In genomic region chr16:6839299-6839995, GRCm38 (mm10) we compare ENCODE assay signal across 8 mouse cellular contexts.
A peak's percentile ranks its signal among the peaks of the same experiment; 100 is the strongest.
DNase-seq lines count a peak whose midpoint lies in the region; ATAC-seq and TF ChIP-seq lines count a peak whose summit lies in the region.

No protein-coding gene starts in this region.

- WGBS in cerebellum, adult 2 months, result 38% methylated on average over 15 of the region's 15 CpGs
- 38% methylated on average over 15 of the region's 15 CpGs for WGBS in hindbrain, embryonic 10.5 days
- WGBS in lung, embryonic 16.5 days, result 30% methylated on average over 15 of the region's 15 CpGs

- in situ Hi-C loops in ES-E14 (cut with MboI; ENCODE audit: low sequenced_read_pairs in 2 of 2, unreplicated experiment in 2 of 2), result no loop called here

- peak; percentile 72 for TF ChIP-seq CTCF in cerebellum, adult 2 months (IDR thresholded peaks at IDR 0.05; ENCODE audit: borderline replicate concordance, insufficient read depth, low read depth, low read length)

- no peaks in the 10 kb centered on the region for H3K36me3 ChIP-seq in ES-E14 (ENCODE audit: control insufficient read depth, insufficient read depth, low read length, poor library complexity, severe bottlenecking)
- H3K36me3 ChIP-seq in hindbrain, embryonic 10.5 days, result no peaks in the 10 kb centered on the region
- H3K36me3 ChIP-seq in lung, embryonic 16.5 days (ENCODE audit: control insufficient read depth, insufficient read depth, low read length), result no peaks in the 10 kb centered on the region

- H3K9me3 ChIP-seq in ES-E14 (ENCODE audit: control insufficient read depth, insufficient read depth, low read depth, low read length), result no peaks in the 10 kb centered on the region
- H3K9me3 ChIP-seq in hindbrain, embryonic 10.5 days, result no peaks in the 10 kb centered on the region
- H3K9me3 ChIP-seq in lung, embryonic 16.5 days (ENCODE audit: control insufficient read depth, low read length), result no peaks in the 10 kb centered on the region

- no peak overlapping the region for H3K4me2 ChIP-seq in lung, embryonic 16.5 days (ENCODE audit: low read depth, low read length)

- no peak for TF ChIP-seq POLR2A in cerebellum, adult 2 months (IDR thresholded peaks at IDR 0.05; ENCODE audit: borderline replicate concordance, insufficient read depth, low read length)

- no peaks in the 10 kb centered on the region for H3K27me3 ChIP-seq in cerebellum, adult 2 months (ENCODE audit: control insufficient read depth, insufficient read depth, low read length)
- peaks cover 5% of the 10 kb centered on the region; the same call in 1 of the 2 replicates for H3K27me3 ChIP-seq in hindbrain, embryonic 10.5 days (ENCODE audit: insufficient read depth, poor library complexity, severe bottlenecking)
- H3K27me3 ChIP-seq in lung, embryonic 16.5 days (ENCODE audit: control insufficient read depth, insufficient read depth, low read depth, low read length), result no peaks in the 10 kb centered on the region

- ATAC-seq in lung, embryonic 16.5 days (ENCODE audit: low read depth), result peak; percentile 87
- no peak for ATAC-seq in monocyte, adult 5-6 weeks (replicated peaks; ENCODE audit: insufficient number of reproducible peaks, low FRiP score, low TSS enrichment, poor library complexity, severe bottlenecking)

- DNase-seq in ES-E14 (ENCODE audit: low read depth, low spot score), result peak; percentile 38
- peak; percentile 58 to 65 for DNase-seq in cerebellum, adult 2 months
- peak; percentile 53 to 74 for DNase-seq in frontal cortex, postnatal 10 days (ENCODE audit: low spot score in 2 of 2)
- DNase-seq in hindbrain, embryonic 10.5 days (ENCODE audit: low spot score), result peak; percentile 77
- DNase-seq in layer of hippocampus, adult 9-10 months (ENCODE audit: low spot score), result peak; percentile 40
- peak; percentile 80 for DNase-seq in retina, postnatal 1 day

- no peak overlapping the region for H3K4me3 ChIP-seq in ES-E14 (ENCODE audit: insufficient read depth in 1 of 2, low read depth in 1 of 2, low read length in 2 of 2, poor library complexity in 1 of 2, severe bottlenecking in 1 of 2)
- H3K4me3 ChIP-seq in cerebellum, adult 2 months (replicated peaks; ENCODE audit: insufficient read depth, low read depth, low read length), result no peak overlapping the region
- H3K4me3 ChIP-seq in hindbrain, embryonic 10.5 days, result no peak overlapping the region
- H3K4me3 ChIP-seq in lung, embryonic 16.5 days (ENCODE audit: low read length), result no peak overlapping the region

- peaks cover 0 to 6% of the 10 kb centered on the region in 2 experiments; a peak in 2 of 4 replicates for H3K4me1 ChIP-seq in ES-E14 (ENCODE audit: control insufficient read depth in 2 of 2, insufficient read depth in 2 of 2, low read length in 2 of 2, poor library complexity in 1 of 2)
- H3K4me1 ChIP-seq in cerebellum, adult 2 months (ENCODE audit: control insufficient read depth, insufficient read depth, low read length), result peaks cover 8% of the 10 kb centered on the region
- H3K4me1 ChIP-seq in hindbrain, embryonic 10.5 days (replicated peaks), result peaks cover 39% of the 10 kb centered on the region
- H3K4me1 ChIP-seq in lung, embryonic 16.5 days (replicated peaks; ENCODE audit: control insufficient read depth, insufficient read depth, low read length), result no peaks in the 10 kb centered on the region; the same call in 1 of the 2 replicates

- H3K9ac ChIP-seq in ES-E14 (ENCODE audit: insufficient read depth, low read depth, low read length, poor library complexity, severe bottlenecking), result no peak overlapping the region
- H3K9ac ChIP-seq in lung, embryonic 16.5 days (ENCODE audit: low read length), result no peak overlapping the region

- no peak overlapping the region for H3K27ac ChIP-seq in ES-E14 (ENCODE audit: insufficient read depth, low read depth, low read length, poor library complexity, severe bottlenecking)
- no peak overlapping the region for H3K27ac ChIP-seq in cerebellum, adult 2 months (ENCODE audit: insufficient read depth, low read length)
- H3K27ac ChIP-seq in hindbrain, embryonic 10.5 days, result peak overlapping the region; percentile 35; the same call in 1 of the 2 replicates
- H3K27ac ChIP-seq in lung, embryonic 16.5 days (ENCODE audit: low read length), result no peak overlapping the region

TF ChIP-seq in ES-E14, 5 proteins besides CTCF, POLR2A, EP300 and RAD21:
- TF ChIP-seq ZC3H11A (IDR thresholded peaks at IDR 0.05; ENCODE audit: borderline replicate concordance, low read depth, low read length) (0 out of 2 replicates have a peak, but pooled peaks have one; percentile 20), ZNF384 (IDR thresholded peaks at IDR 0.05; ENCODE audit: low read depth, low read length) (no peak), HCFC1 (IDR thresholded peaks at IDR 0.05; ENCODE audit: borderline replicate concordance, insufficient read depth, low read length) (no peak), MAFK (IDR thresholded peaks at IDR 0.05; ENCODE audit: insufficient read depth, low read depth, low read length) (no peak), CHD2 (IDR thresholded peaks at IDR 0.05; ENCODE audit: low read depth, low read length) (no peak)
